In the genomic region with DNA sequence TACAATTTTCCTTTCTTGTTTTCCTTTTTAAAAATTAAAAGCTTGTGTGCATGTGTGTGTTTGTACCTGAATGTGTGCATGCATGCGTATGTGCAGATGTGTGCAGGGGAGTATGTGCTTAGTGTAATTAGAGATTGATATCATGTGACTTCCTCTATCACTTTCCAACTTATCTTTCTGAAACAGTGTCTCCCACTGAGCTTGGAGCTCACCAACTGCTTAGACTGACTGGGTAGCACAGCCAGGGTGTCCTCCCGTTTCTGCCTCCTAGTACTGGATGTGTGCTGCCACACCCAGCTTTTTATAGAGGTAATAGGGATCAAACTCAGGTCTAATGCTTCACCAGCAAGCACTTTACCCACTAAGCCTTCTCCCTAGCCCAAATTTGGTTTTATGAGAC, we compare ENCODE assay signal across 26 mouse cellular contexts.
"Had no signal": no experiment of that assay in that cellular context is flagged by ENCODE, and none has a peak within 500 bp of the region (broad histone marks: within the 10 kb centered on the region; RNA-seq: fewer than 3 reads in every experiment).

No protein-coding gene starts in this region.

- H3K9me3 ChIP-seq: heart, embryonic 13.5 days; heart, embryonic 15.5 days; hindbrain, embryonic 13.5 days; hindbrain, embryonic 15.5 days; kidney, embryonic 15.5 days; limb, embryonic 13.5 days; limb, embryonic 15.5 days had no signal

- H3K4me3 ChIP-seq: gastrocnemius, adult 2 months; heart, adult 2 months; heart, embryonic 13.5 days; heart, embryonic 15.5 days; hindbrain, embryonic 13.5 days; hindbrain, embryonic 15.5 days; kidney, embryonic 15.5 days; limb, embryonic 13.5 days; limb, embryonic 15.5 days had no signal

- ATAC-seq: hindbrain, postnatal 0 days; intestine, embryonic 16.5 days had no signal

- H3K27ac ChIP-seq: gastrocnemius, adult 2 months; heart, adult 2 months; heart, embryonic 13.5 days; heart, embryonic 15.5 days; hindbrain, embryonic 13.5 days; hindbrain, embryonic 15.5 days; hindbrain, postnatal 0 days; kidney, embryonic 15.5 days; kidney, postnatal 0 days; limb, embryonic 13.5 days; limb, embryonic 15.5 days; liver, embryonic 14.5 days had no signal

- H3K9ac ChIP-seq: heart, embryonic 13.5 days; heart, embryonic 15.5 days; hindbrain, embryonic 13.5 days; hindbrain, embryonic 15.5 days; kidney, embryonic 15.5 days; limb, embryonic 13.5 days; limb, embryonic 15.5 days; liver, embryonic 14.5 days had no signal

- H3K4me2 ChIP-seq: heart, embryonic 11.5 days; heart, embryonic 13.5 days; heart, embryonic 15.5 days; hindbrain, embryonic 13.5 days; hindbrain, embryonic 15.5 days; kidney, embryonic 15.5 days; limb, embryonic 13.5 days; limb, embryonic 15.5 days had no signal

- H3K4me1 ChIP-seq: heart, embryonic 13.5 days; heart, embryonic 15.5 days; hindbrain, embryonic 13.5 days; hindbrain, embryonic 15.5 days; kidney, embryonic 15.5 days; limb, embryonic 13.5 days; limb, embryonic 15.5 days had no signal

- DNase-seq: gastrocnemius, adult 2 months; gastrocnemius, postnatal 10 days; gastrocnemius, postnatal 25 days; heart, adult 2 months; heart, postnatal 14 days; heart, postnatal 36 days; kidney, adult 11 months; kidney, adult 2 months; kidney, adult 9 months; kidney, postnatal 14 days; kidney, postnatal 36 days; layer of hippocampus, adult 9-11 months; layer of hippocampus, postnatal 36 days; left cerebral cortex, postnatal 4 days had no signal

- H3K27me3 ChIP-seq: heart, embryonic 13.5 days; heart, embryonic 15.5 days; hindbrain, embryonic 13.5 days; hindbrain, embryonic 15.5 days; kidney, embryonic 15.5 days; limb, embryonic 13.5 days; limb, embryonic 15.5 days had no signal
